Mouse (Mus musculus): ENCODE measurements at regions not wholly inside any gene's neighbourhood (a gene's known extent, or its start where the extent isn't known, plus 50 kb on each side); places are given as distances from the start of the nearest gene placed in this dataset.

DNA sequence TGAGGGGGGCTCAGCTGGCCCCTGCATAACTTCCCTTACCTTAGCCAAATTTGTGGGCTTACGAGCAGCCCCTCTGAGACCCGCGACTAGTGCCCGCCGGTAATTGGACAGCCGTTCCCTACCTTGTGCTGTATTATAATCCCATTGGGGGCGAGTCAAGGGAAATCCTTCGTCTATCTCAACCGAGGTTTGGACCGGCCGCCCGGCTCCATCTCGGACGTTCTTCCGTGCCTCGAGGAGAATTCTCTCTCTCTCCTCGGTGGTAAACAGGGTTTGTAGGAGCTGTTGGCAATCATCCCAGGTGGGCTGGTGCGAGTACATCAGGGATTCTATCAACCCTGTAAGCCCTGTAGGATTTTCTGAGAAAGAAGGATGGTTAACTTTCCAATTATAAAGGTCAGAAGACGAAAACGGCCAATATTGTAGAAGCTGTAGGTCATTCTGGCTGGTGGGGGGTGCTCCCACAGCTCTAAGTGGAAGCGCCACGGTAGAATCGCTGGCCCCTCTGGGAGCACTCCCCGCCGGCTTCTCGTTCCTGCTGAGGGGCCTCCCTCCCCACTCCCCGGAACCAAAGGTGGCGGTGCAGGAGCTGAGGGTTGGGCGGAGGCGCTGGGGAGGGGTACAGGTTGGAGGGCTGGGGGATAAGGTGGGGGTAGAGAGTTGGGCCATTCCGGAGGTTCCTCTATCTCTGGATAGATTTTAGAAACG, 278.6 kb downstream of the Gm21863 start:
- H3K27me3 ChIP-seq (replicated peaks), result no peaks in the 10 kb centered on the region
- H3K4me2 ChIP-seq, result no peak overlapping the region
- peaks cover 63% of the 10 kb centered on the region for H3K9me3 ChIP-seq (replicated peaks)
- no peak overlapping the region for H3K4me3 ChIP-seq (replicated peaks)
- WGBS, result 69% methylated on average over 32 of the region's 32 CpGs
- H3K9ac ChIP-seq (replicated peaks), result no peak overlapping the region
- peak; percentile 56 for ATAC-seq (ENCODE audit: low FRiP score)
- no peak overlapping the region for H3K27ac ChIP-seq (replicated peaks)
- no peaks in the 10 kb centered on the region for H3K4me1 ChIP-seq
- H3K36me3 ChIP-seq, result peaks cover 29% of the 10 kb centered on the region

DNA sequence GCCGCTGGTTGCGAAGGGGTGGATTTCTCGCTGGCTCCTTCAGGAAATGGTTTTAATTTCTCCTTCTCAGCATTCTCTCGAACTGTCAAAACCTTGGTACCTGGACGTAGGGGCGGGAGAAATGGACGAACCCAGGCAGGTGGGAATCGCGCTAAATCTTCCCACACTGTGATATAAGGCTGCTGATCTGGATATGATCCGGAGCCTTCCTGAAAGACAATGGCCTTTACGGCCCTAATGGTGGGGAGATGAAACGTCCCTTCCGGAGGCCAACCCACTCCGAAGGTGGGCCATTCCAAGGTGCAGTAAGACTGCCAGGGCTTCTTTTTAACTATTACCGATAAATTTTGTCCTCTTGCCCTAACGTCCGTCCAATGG, 279.1 kb downstream of the Gm21863 start:
- Histone ChIP-seq H3K27ac (replicated peaks) (no peak overlapping the region), H3K4me2 (no peak overlapping the region), H3K27me3 (replicated peaks) (no peaks in the 10 kb centered on the region), H3K36me3 (peaks cover 25% of the 10 kb centered on the region), H3K9ac (replicated peaks) (no peak overlapping the region), H3K4me3 (replicated peaks) (no peak overlapping the region), H3K4me1 (no peaks in the 10 kb centered on the region), H3K9me3 (replicated peaks) (peaks cover 57% of the 10 kb centered on the region)
- WGBS, result 69% methylated on average over 17 of the region's 17 CpGs
- peak; percentile 58 for ATAC-seq (ENCODE audit: low FRiP score)

DNA sequence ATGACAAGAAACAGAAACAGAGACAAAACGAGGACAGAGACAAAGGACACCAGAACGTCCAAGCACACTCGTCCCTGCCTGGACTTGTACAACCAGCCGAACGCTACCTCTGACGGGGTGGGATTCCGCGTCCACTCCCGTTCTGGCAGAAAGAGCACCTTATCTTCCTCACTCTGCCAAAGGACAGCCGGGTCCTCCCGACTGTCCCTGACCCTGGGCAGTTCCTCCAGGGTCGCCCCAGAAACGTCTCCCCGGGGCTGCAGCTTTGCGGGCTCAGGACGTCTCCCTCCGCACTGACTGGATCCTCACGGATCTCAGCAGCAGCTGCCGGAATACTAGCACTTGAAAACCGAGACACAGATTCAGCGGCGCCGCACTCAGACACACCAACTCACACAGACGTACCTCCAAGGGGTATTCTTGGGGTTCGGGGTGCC, 279.6 kb downstream of the Gm21863 start:
- peak; percentile 56; the same call in 1 of the 2 replicates for ATAC-seq (ENCODE audit: low FRiP score)
- Histone ChIP-seq H3K9me3 (replicated peaks) (peaks cover 53% of the 10 kb centered on the region), H3K9ac (replicated peaks) (no peak overlapping the region), H3K27ac (replicated peaks) (no peak overlapping the region), H3K4me1 (no peaks in the 10 kb centered on the region), H3K27me3 (replicated peaks) (no peaks in the 10 kb centered on the region), H3K36me3 (peaks cover 23% of the 10 kb centered on the region), H3K4me3 (replicated peaks) (0 out of 2 replicates have a peak overlapping the region, but pooled peaks have one; percentile 0), H3K4me2 (no peak overlapping the region)
- 77% methylated on average over 25 of the region's 25 CpGs for WGBS

Data from neural tube, embryonic 15.5 days (tissue).